Mouse (Mus musculus): ENCODE data around the gene Zfpl1.

The Zfpl1 gene

Small RNA genes lying within 50 kb of the gene (microRNA-seq; reads per million reads assigned to microRNA genes)
- gene Mir6988 = 1.0 to 2.2 reads per million in 2 experiments
